Mouse (Mus musculus): ENCODE measurements around the gene Plpp3. TPM values are rescaled to one million over a fixed set of nuclear protein-coding genes. Genes with fewer than 3 reads are reported as not detected.

Gene Plpp3
- polyA plus RNA-seq, 1 experiment: 38.6 TPM

Other genes starting within 250 kb of the Plpp3 start
- not detected in 2 replicates for gene Fyb2, start 243.9 kb upstream of the Plpp3 start, polyA plus RNA-seq (2012; ENCODE audit: insufficient read depth, insufficient read length, missing spikeins)
- gene Prkaa2, start 47.5 kb upstream of the Plpp3 start, polyA plus RNA-seq (2012; ENCODE audit: insufficient read depth, insufficient read length, missing spikeins): 10.3 and 11.7 TPM in 2 replicates